Mouse (Mus musculus) Patski (cell line): ENCODE data around the gene Uroc1. TPM values are rescaled to one million over a fixed set of nuclear protein-coding genes. Genes with fewer than 3 reads are reported as not detected.
A peak's percentile ranks its signal among the peaks of the same experiment; 100 is the strongest.

ENCODE experiments used
- ATAC-seq: fragments of 100-300 bp; one replicate; pipeline ENCODE4 v1.8.0; 2021
- CTCF ChIA-PET: fragments of 350-600 bp; sonication (Branson Sonifier 250); formaldehyde crosslinking; loops from one replicate; lab custom pipeline; 2022; ENCODE audit warnings: inconsistent platforms; lab: Charles Lee
- POLR2A ChIA-PET: fragments of 350-600 bp; sonication (Branson Sonifier 250); formaldehyde crosslinking; loops from one replicate; lab custom pipeline; 2022; ENCODE audit warnings: antibody characterized with exemption, inconsistent platforms; lab: Charles Lee
- DNase-seq: peaks from one replicate; pipeline ENCODE4 v3.0.0-alpha.2; 2011; ENCODE audit warnings: low read depth, low spot score
- H3K27me3 ChIP-seq: fragments of 371-371 bp; one replicate; pipeline ENCODE4 v1.5.1; 2021
- CTCF ChIP-seq: fragments of 100-300 bp; IDR thresholded peaks from one replicate; pipeline ENCODE4 v1.5.1; 2021
- in situ Hi-C: fragments of 300-500 bp; cut with MboI; formaldehyde crosslinking; loops from 3 replicates; pipeline ENCODE4 v1.11.1; 2018; ENCODE audit warnings: low pct_unique_long_range_greater_than_20kb, mixed read lengths
- polyA plus RNA-seq: library from polyadenylated mRNA; unstranded; gene quantifications from one replicate; pipeline ENCODE4 v1.2.3, GENCODE M21; 2021

Gene Uroc1
- polyA plus RNA-seq, 1 experiment from 2014 or later, result 0.39 TPM

- in situ Hi-C loops, result loop anchor here (25.0 kb wide), 3 partner anchors 738 to 1412 kb away; partner anchors contain the start of genes Fbln2 and Nup210
- no peak for DNase-seq
Observed at GRCm38 (mm10) chr6:90374647-90375046, 41.6 kb downstream of the Uroc1 start.

GRCm38 (mm10) chr6:90377708-90378107 lies 44.6 kb downstream of the Uroc1 start:
- ChIA-PET CTCF (no interaction called here), POLR2A (no interaction called here)
- TF ChIP-seq CTCF, result no peak
- DNase-seq (no peak), ATAC-seq (no peak)
- in situ Hi-C loops, result no loop called here
- H3K27me3 ChIP-seq, result no peaks in the 10 kb centered on the region

More at GRCm38 (mm10) chr6:90374647-90375046, 41.6 kb downstream of the Uroc1 start:
- TF ChIP-seq CTCF, result no peak
- ATAC-seq, result no peak
- no peaks in the 10 kb centered on the region for H3K27me3 ChIP-seq
- CTCF ChIA-PET, result interaction anchor here (0.7 to 0.9 kb wide), 2 partner anchors 13 to 201 kb away, joined by 3 read pairs; no protein-coding TSS in a partner anchor
- POLR2A ChIA-PET, result interaction anchor here (0.7 to 1.7 kb wide), 3 partner anchors 10 to 849 kb away, joined by 3 to 4 read pairs (median 4); no protein-coding TSS in a partner anchor

- ATAC-seq (peak; percentile 63), DNase-seq (peak; percentile 35)
- TF ChIP-seq CTCF, result no peak
- POLR2A ChIA-PET, result interaction anchor here (1.0 to 2.1 kb wide), 2 partner anchors 10 to 21 kb away, joined by 4 to 8 read pairs; no protein-coding TSS in a partner anchor
- in situ Hi-C loops, result no loop called here
- CTCF ChIA-PET, result interaction anchor here (0.7 to 1.5 kb wide), 5 partner anchors 9 to 48 kb away, joined by 3 to 4 read pairs (median 3); partner anchors contain the start of gene Uroc1
- H3K27me3 ChIP-seq, result no peaks in the 10 kb centered on the region
Observed at GRCm38 (mm10) chr6:90381465-90381864, 48.4 kb downstream of the Uroc1 start.

GRCm38 (mm10) chr6:90390629-90391028 lies 57.5 kb downstream of the Uroc1 start:
- CTCF ChIA-PET, result interaction anchor here (1.3 kb wide), 1 partner anchor 32 kb away, joined by 4 read pairs; no protein-coding TSS in a partner anchor
- POLR2A ChIA-PET, result no interaction called here
- in situ Hi-C loops, result no loop called here
- no peaks in the 10 kb centered on the region for H3K27me3 ChIP-seq
- no peak for TF ChIP-seq CTCF
- DNase-seq (no peak), ATAC-seq (no peak)

GRCm38 (mm10) chr6:90393948-90394347 lies 60.9 kb downstream of the Uroc1 start:
- ATAC-seq (no peak), DNase-seq (no peak)
- ChIA-PET CTCF (no interaction called here), POLR2A (no interaction called here)
- no peak for TF ChIP-seq CTCF
- no peaks in the 10 kb centered on the region for H3K27me3 ChIP-seq
- in situ Hi-C loops, result no loop called here

- DNase-seq, result no peak
- ATAC-seq, result no peak
- H3K27me3 ChIP-seq, result no peaks in the 10 kb centered on the region
- in situ Hi-C loops, result no loop called here
- POLR2A ChIA-PET, result interaction anchor here (1.7 kb wide), 1 partner anchor 9 kb away, joined by 4 read pairs; no protein-coding TSS in a partner anchor
- CTCF ChIA-PET, result interaction anchor here (1.3 kb wide), 1 partner anchor 27 kb away, joined by 4 read pairs; no protein-coding TSS in a partner anchor
- no peak for TF ChIP-seq CTCF
Observed at GRCm38 (mm10) chr6:90395751-90396150, 62.7 kb downstream of the Uroc1 start.

GRCm38 (mm10) chr6:90397291-90397690 lies 64.2 kb downstream of the Uroc1 start:
- CTCF ChIA-PET, result interaction anchor here (1.0 to 1.9 kb wide), 4 partner anchors 8 to 16 kb away, joined by 3 to 4 read pairs (median 3); no protein-coding TSS in a partner anchor
- no peaks in the 10 kb centered on the region for H3K27me3 ChIP-seq
- ATAC-seq, result no peak
- no peak for TF ChIP-seq CTCF
- in situ Hi-C loops, result no loop called here
- POLR2A ChIA-PET, result interaction anchor here (0.6 to 1.7 kb wide), 2 partner anchors 10 to 38 kb away, joined by 3 to 4 read pairs; no protein-coding TSS in a partner anchor
- DNase-seq, result no peak

GRCm38 (mm10) chr6:90408632-90409031 lies 75.5 kb downstream of the Uroc1 start:
- in situ Hi-C loops, result no loop called here
- TF ChIP-seq CTCF, result no peak
- POLR2A ChIA-PET, result interaction anchor here (0.6 kb wide), 1 partner anchor 833 kb away, joined by 3 read pairs; no protein-coding TSS in a partner anchor
- no peaks in the 10 kb centered on the region for H3K27me3 ChIP-seq
- ATAC-seq (no peak), DNase-seq (no peak)
- CTCF ChIA-PET, result interaction anchor here (1.9 kb wide), 1 partner anchor 14 kb away, joined by 7 read pairs; no protein-coding TSS in a partner anchor

- in situ Hi-C loops, result no loop called here
- CTCF ChIA-PET, result interaction anchor here (1.0 kb wide), 1 partner anchor 11 kb away, joined by 3 read pairs; no protein-coding TSS in a partner anchor
- no peak for TF ChIP-seq CTCF
- POLR2A ChIA-PET, result no interaction called here
- ATAC-seq (no peak), DNase-seq (no peak)
- no peaks in the 10 kb centered on the region for H3K27me3 ChIP-seq
Observed at GRCm38 (mm10) chr6:90410972-90411371, 77.9 kb downstream of the Uroc1 start.

GRCm38 (mm10) chr6:90411926-90412325 lies 78.8 kb downstream of the Uroc1 start:
- in situ Hi-C loops, result no loop called here
- CTCF ChIA-PET, result no interaction called here
- DNase-seq (no peak), ATAC-seq (no peak)
- no peaks in the 10 kb centered on the region for H3K27me3 ChIP-seq
- POLR2A ChIA-PET, result interaction anchor here (0.9 kb wide), 1 partner anchor 11 kb away, joined by 3 read pairs; no protein-coding TSS in a partner anchor
- TF ChIP-seq CTCF, result no peak

Other genes starting within 250 kb of the Uroc1 start
- gene Vmn1r50, start 231.9 kb upstream of the Uroc1 start, polyA plus RNA-seq, result not detected
- not detected for gene Vmn1r51, start 210.7 kb upstream of the Uroc1 start, polyA plus RNA-seq
- not detected for gene Vmn1r52, start 158.5 kb upstream of the Uroc1 start, polyA plus RNA-seq
- not detected for gene V1ra8, start 130.5 kb upstream of the Uroc1 start, polyA plus RNA-seq
- not detected for gene Vmn1r53, start 108.8 kb upstream of the Uroc1 start, polyA plus RNA-seq
- gene Vmn1r54, start 87.0 kb upstream of the Uroc1 start, polyA plus RNA-seq, result not detected
- not detected for gene BC048671, start 32.1 kb upstream of the Uroc1 start, polyA plus RNA-seq
- 0.14 TPM for gene Chst13, start 8.1 kb upstream of the Uroc1 start, polyA plus RNA-seq
- 39.8 TPM for gene Zxdc, start 36.2 kb downstream of the Uroc1 start, polyA plus RNA-seq
- 6.1 TPM for gene Cfap100, start 95.5 kb downstream of the Uroc1 start, polyA plus RNA-seq
- gene Klf15, start 129.3 kb downstream of the Uroc1 start, polyA plus RNA-seq, result 8.8 TPM
- gene Aldh1l1, start 153.1 kb downstream of the Uroc1 start, polyA plus RNA-seq, result 0.62 TPM